Mouse (Mus musculus): ENCODE measurements around the gene Coro2a. TPM values are rescaled to one million over a fixed set of nuclear protein-coding genes. Genes with fewer than 3 reads are reported as not detected.

The Coro2a gene
- polyA plus RNA-seq, 1 experiment from 2014 or later: 2.7 TPM

DNA sequence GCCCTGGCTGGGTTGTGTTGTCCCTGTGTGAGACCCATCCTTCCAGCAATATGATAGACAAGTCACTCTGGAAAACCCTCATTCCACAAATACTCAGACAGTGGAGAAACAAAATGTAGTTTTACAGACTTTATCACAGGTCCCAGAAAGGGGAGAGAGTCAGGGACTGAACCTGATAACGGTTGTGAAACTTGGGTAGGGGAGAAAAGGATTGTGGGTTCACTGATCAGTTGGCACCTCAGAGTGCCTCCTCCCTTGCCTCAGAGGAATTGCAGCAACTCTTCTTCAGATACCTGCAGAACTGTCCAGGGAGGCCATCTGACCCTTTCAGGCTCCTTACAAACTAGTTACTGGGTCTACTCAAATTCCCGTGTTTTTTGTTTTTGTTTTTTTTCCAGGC, 30.5 kb upstream of the Coro2a start:
- no peak overlapping the region for H3K4me3 ChIP-seq
- H3K4me2 ChIP-seq (replicated peaks): no peak overlapping the region
- H3K27me3 ChIP-seq: no peaks in the 10 kb centered on the region
- H3K9me3 ChIP-seq: no peaks in the 10 kb centered on the region
- H3K36me3 ChIP-seq: no peaks in the 10 kb centered on the region
- no peak overlapping the region for H3K9ac ChIP-seq
- peaks cover 17% of the 10 kb centered on the region for H3K4me1 ChIP-seq
- H3K27ac ChIP-seq: no peak overlapping the region
- no peak for ATAC-seq (ENCODE audit: low FRiP score, low read depth)
- 70% methylated on average over 2 of the region's 2 CpGs for WGBS

DNA sequence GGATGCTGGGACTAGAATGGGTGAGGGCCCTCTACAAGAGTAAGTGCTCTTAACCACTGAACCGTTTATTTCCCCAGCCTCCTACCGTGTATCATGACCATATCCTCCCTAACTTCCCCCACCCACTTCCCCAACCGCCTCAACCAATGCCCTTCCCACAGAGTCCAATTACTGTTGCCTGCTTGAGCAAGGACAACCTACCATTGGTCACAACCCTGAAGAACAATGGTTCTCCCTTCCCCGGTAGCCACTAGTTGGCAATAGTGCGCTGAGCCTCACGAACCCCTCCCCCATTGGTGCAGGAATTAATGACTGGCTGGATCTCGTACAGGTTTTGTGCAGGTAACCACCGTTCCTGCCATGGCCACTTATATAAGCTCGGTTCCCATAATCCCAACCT, 28.4 kb upstream of the Coro2a start:
- Histone ChIP-seq H3K4me1 (peaks cover 17% of the 10 kb centered on the region), H3K36me3 (no peaks in the 10 kb centered on the region), H3K9ac (no peak overlapping the region), H3K27me3 (no peaks in the 10 kb centered on the region), H3K9me3 (no peaks in the 10 kb centered on the region), H3K4me2 (replicated peaks) (no peak overlapping the region), H3K4me3 (no peak overlapping the region), H3K27ac (no peak overlapping the region)
- 59% methylated on average over 9 of the region's 9 CpGs for WGBS
- no peak for ATAC-seq (ENCODE audit: low FRiP score, low read depth)

GRCm38 (mm10) chr4:46628873-46629272, 26.9 kb upstream of the Coro2a start:
- Histone ChIP-seq H3K27me3 (no peaks in the 10 kb centered on the region), H3K4me3 (no peak overlapping the region), H3K36me3 (no peaks in the 10 kb centered on the region), H3K4me2 (replicated peaks) (peak overlapping the region; percentile 41), H3K9me3 (no peaks in the 10 kb centered on the region), H3K9ac (peak overlapping the region; percentile 31; the same call in 1 of the 2 replicates), H3K27ac (no peak overlapping the region), H3K4me1 (peaks cover 17% of the 10 kb centered on the region)
- ATAC-seq (ENCODE audit: low FRiP score, low read depth): no peak
- WGBS: 24% methylated on average over 9 of the region's 9 CpGs

GRCm38 (mm10) chr4:46628081-46628480, 26.1 kb upstream of the Coro2a start:
- Histone ChIP-seq H3K27ac (no peak overlapping the region), H3K27me3 (no peaks in the 10 kb centered on the region), H3K9me3 (no peaks in the 10 kb centered on the region), H3K9ac (no peak overlapping the region), H3K4me2 (replicated peaks) (no peak overlapping the region), H3K36me3 (no peaks in the 10 kb centered on the region), H3K4me1 (peaks cover 17% of the 10 kb centered on the region), H3K4me3 (no peak overlapping the region)
- WGBS: 71% methylated on average over 11 of the region's 11 CpGs
- ATAC-seq (ENCODE audit: low FRiP score, low read depth): no peak

DNA sequence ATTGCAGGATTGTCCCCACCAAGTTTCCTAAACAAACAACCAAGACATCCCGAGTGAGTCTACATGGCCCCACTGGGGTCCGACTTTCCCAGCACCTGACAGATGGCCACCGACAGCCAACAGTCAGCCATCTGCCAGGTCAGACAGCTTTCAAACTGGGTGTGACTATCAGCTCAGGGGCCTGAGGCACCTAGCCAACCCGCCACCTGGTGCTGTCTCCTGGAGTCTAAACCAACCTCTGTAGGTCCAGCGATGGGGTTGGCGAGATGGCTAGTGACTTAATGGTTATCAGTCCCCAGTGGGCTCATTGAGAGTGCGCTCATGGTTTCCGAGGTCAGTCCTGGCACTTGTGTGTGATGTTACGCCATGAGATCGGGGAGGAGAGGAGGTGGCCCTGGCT, 23.1 kb upstream of the Coro2a start:
- Histone ChIP-seq H3K27me3 (peaks cover 13% of the 10 kb centered on the region), H3K36me3 (no peaks in the 10 kb centered on the region), H3K9ac (no peak overlapping the region), H3K4me1 (peaks cover 17% of the 10 kb centered on the region), H3K4me3 (no peak overlapping the region), H3K9me3 (no peaks in the 10 kb centered on the region), H3K27ac (no peak overlapping the region), H3K4me2 (replicated peaks) (no peak overlapping the region)
- no peak for ATAC-seq (ENCODE audit: low FRiP score, low read depth)
- 81% methylated on average over 10 of the region's 10 CpGs for WGBS

- Histone ChIP-seq H3K27me3 (peaks cover 20% of the 10 kb centered on the region), H3K4me3 (no peak overlapping the region), H3K4me2 (replicated peaks) (no peak overlapping the region), H3K36me3 (no peaks in the 10 kb centered on the region), H3K27ac (no peak overlapping the region), H3K9me3 (no peaks in the 10 kb centered on the region), H3K4me1 (no peaks in the 10 kb centered on the region), H3K9ac (no peak overlapping the region)
- ATAC-seq (ENCODE audit: low FRiP score, low read depth): no peak
- 84% methylated on average over 5 of the region's 5 CpGs for WGBS
Observed at GRCm38 (mm10) chr4:46623007-46623406, 21.0 kb upstream of the Coro2a start.

DNA sequence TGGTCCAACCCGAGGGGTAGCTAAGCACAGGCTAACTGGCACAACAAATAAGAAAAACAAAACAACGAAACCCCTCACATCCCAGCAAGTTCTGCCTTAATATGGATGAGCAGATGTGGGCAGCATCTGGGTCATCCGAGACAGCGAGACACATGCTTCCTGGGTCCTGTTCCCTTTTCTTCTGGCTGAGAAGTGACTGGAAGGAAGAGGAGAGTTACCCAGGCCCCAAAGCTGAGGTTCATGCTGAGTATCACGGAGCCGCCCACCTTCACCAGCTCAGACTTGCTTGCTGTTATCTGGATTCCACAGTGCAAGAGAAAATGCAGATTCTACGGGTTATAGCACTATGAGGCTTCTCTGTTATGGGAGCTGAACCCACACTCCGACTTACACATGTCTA, 18.9 kb upstream of the Coro2a start:
- WGBS: 71% methylated on average over 8 of the region's 8 CpGs
- H3K9ac ChIP-seq: no peak overlapping the region
- no peak overlapping the region for H3K27ac ChIP-seq
- no peak overlapping the region for H3K4me2 ChIP-seq (replicated peaks)
- H3K36me3 ChIP-seq: no peaks in the 10 kb centered on the region
- no peaks in the 10 kb centered on the region for H3K9me3 ChIP-seq
- H3K27me3 ChIP-seq: peaks cover 20% of the 10 kb centered on the region
- no peak for ATAC-seq (ENCODE audit: low FRiP score, low read depth)
- no peaks in the 10 kb centered on the region for H3K4me1 ChIP-seq
- no peak overlapping the region for H3K4me3 ChIP-seq

DNA sequence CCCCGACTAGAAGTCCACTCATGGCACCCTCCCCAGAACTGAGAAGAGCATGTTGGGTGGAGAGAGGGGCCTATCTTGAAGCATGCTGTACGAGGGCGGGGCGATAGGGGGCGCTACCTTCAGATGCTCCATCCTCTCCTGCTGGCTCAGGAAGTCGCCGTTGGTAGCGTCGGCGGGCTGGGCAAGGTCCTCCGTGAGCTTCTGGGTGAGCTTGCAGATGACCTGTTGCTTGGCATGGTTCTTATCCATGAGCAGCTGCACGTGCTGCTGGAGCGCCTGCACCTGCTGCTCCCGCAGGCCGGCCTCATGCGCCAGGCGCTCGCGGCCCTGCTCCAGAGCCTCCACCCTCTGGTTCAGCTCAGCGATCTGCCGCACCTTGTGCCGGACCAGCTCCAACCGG, 18.3 kb upstream of the Coro2a start:
- H3K4me2 ChIP-seq (replicated peaks): peak overlapping the region; percentile 17; the same call in 1 of the 2 replicates
- WGBS: 12% methylated on average over 23 of the region's 23 CpGs
- ATAC-seq (ENCODE audit: low FRiP score, low read depth): no peak

DNA sequence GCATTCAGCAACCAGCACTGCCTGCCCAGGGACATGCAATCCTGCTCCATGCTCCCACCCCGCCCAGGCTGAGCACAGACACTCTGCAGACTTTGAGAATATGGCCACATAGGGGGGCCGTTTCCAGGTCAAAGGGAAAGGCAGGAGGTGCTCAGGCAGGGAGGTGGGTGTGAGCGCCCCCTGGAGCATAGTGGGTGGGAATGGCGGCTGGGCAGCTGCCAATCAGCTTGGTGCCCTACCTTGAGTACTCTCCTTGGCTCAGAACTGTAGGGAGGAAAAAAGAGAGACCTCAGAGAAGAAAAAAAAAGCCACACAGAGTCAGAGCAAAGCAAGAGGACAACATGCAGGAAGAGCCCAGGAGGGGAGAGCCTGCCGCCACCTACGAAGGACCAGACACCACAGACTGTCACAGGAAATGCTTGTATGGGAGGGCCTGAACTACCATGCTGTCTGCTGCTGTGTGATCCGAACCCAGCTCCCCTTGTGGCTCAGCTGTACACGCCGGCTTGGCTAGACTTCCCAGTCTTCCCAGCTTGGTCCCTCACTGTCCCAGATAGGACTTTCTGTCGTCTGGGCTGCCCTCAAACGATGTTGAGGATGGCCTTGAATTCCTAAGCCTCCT, 16.3 kb upstream of the Coro2a start:
- no peak overlapping the region for H3K9ac ChIP-seq
- H3K4me1 ChIP-seq: no peaks in the 10 kb centered on the region
- no peak for ATAC-seq (ENCODE audit: low FRiP score, low read depth)
- 70% methylated on average over 11 of the region's 11 CpGs for WGBS
- H3K27me3 ChIP-seq: peaks cover 33% of the 10 kb centered on the region
- H3K36me3 ChIP-seq: no peaks in the 10 kb centered on the region
- no peak overlapping the region for H3K4me3 ChIP-seq
- H3K27ac ChIP-seq: no peak overlapping the region
- no peaks in the 10 kb centered on the region for H3K9me3 ChIP-seq
- no peak overlapping the region for H3K4me2 ChIP-seq (replicated peaks)

More for the DNA sequence above, 18.3 kb upstream of the Coro2a start:
- no peaks in the 10 kb centered on the region for H3K9me3 ChIP-seq
- H3K36me3 ChIP-seq: no peaks in the 10 kb centered on the region
- H3K4me1 ChIP-seq: no peaks in the 10 kb centered on the region
- H3K27me3 ChIP-seq: peaks cover 24% of the 10 kb centered on the region
- no peak overlapping the region for H3K4me3 ChIP-seq
- H3K9ac ChIP-seq: no peak overlapping the region
- no peak overlapping the region for H3K27ac ChIP-seq

- H3K27me3 ChIP-seq: peaks cover 33% of the 10 kb centered on the region
- no peak overlapping the region for H3K27ac ChIP-seq
- H3K4me1 ChIP-seq: no peaks in the 10 kb centered on the region
- H3K4me3 ChIP-seq: no peak overlapping the region
- H3K36me3 ChIP-seq: no peaks in the 10 kb centered on the region
- H3K9me3 ChIP-seq: no peaks in the 10 kb centered on the region
- ATAC-seq (ENCODE audit: low FRiP score, low read depth): no peak
- H3K4me2 ChIP-seq (replicated peaks): no peak overlapping the region
- H3K9ac ChIP-seq: no peak overlapping the region
- WGBS: 72% methylated on average over 6 of the region's 6 CpGs
Observed at GRCm38 (mm10) chr4:46617408-46617807, 15.4 kb upstream of the Coro2a start.

- no peaks in the 10 kb centered on the region for H3K9me3 ChIP-seq
- peaks cover 22% of the 10 kb centered on the region for H3K27me3 ChIP-seq
- ATAC-seq (ENCODE audit: low FRiP score, low read depth): no peak
- 67% methylated on average over 9 of the region's 9 CpGs for WGBS
- H3K4me3 ChIP-seq: no peak overlapping the region
- no peaks in the 10 kb centered on the region for H3K36me3 ChIP-seq
- no peak overlapping the region for H3K4me2 ChIP-seq (replicated peaks)
- no peak overlapping the region for H3K27ac ChIP-seq
- H3K4me1 ChIP-seq: no peaks in the 10 kb centered on the region
- no peak overlapping the region for H3K9ac ChIP-seq
Observed at GRCm38 (mm10) chr4:46614641-46615040, 12.6 kb upstream of the Coro2a start.

- 75% methylated on average over 12 of the region's 12 CpGs for WGBS
- Histone ChIP-seq H3K9me3 (no peaks in the 10 kb centered on the region), H3K9ac (no peak overlapping the region), H3K36me3 (no peaks in the 10 kb centered on the region), H3K4me2 (replicated peaks) (no peak overlapping the region), H3K4me1 (no peaks in the 10 kb centered on the region), H3K27me3 (peaks cover 29% of the 10 kb centered on the region), H3K27ac (no peak overlapping the region), H3K4me3 (no peak overlapping the region)
- no peak for ATAC-seq (ENCODE audit: low FRiP score, low read depth)
Observed at GRCm38 (mm10) chr4:46613618-46614017, 11.6 kb upstream of the Coro2a start.

GRCm38 (mm10) chr4:46611181-46611580, 9.2 kb upstream of the Coro2a start:
- ATAC-seq (ENCODE audit: low FRiP score, low read depth): no peak
- Histone ChIP-seq H3K9me3 (no peaks in the 10 kb centered on the region), H3K27ac (no peak overlapping the region), H3K4me2 (replicated peaks) (no peak overlapping the region), H3K36me3 (no peaks in the 10 kb centered on the region), H3K4me3 (no peak overlapping the region), H3K4me1 (no peaks in the 10 kb centered on the region), H3K27me3 (peaks cover 37% of the 10 kb centered on the region), H3K9ac (no peak overlapping the region)
- WGBS: 2% methylated on average over 4 of the region's 4 CpGs
